Mouse (Mus musculus): ENCODE results near the gene Nos2. TPM values are rescaled to one million over a fixed set of nuclear protein-coding genes. Genes with fewer than 3 reads are reported as not detected.
"Not testable (repeated sequence)": the region's sequence is repeated elsewhere in the genome, so short reads cannot be mapped to it uniquely, and the experiment has no call there.

Nos2 gene
- total RNA-seq, 2 experiments from 2014 or later, result not detected

GRCm38 (mm10) chr11:78984483-78985177 lies 64.0 kb downstream of the Nos2 start, which contains the start of gene Lgals9:
TSS of gene Lgals9 (minus strand) at chr11:78984946.
- ATAC-seq (replicated peaks; ENCODE audit: low FRiP score, poor library complexity, severe bottlenecking), result peak; percentile 84

GRCm38 (mm10) chr11:78985505-78985904 lies 64.9 kb downstream of the Nos2 start:
- ATAC-seq (replicated peaks; ENCODE audit: low FRiP score, poor library complexity, severe bottlenecking), result no peak

GRCm38 (mm10) chr11:78986311-78987002 lies 65.9 kb downstream of the Nos2 start:
- no peak for ATAC-seq (replicated peaks; ENCODE audit: low FRiP score, poor library complexity, severe bottlenecking)

- ATAC-seq (replicated peaks; ENCODE audit: low FRiP score, poor library complexity, severe bottlenecking), result not testable (repeated sequence)
Measured at GRCm38 (mm10) chr11:78989206-78989605, 68.6 kb downstream of the Nos2 start.

GRCm38 (mm10) chr11:78990096-78990495 lies 69.5 kb downstream of the Nos2 start:
- no peak for ATAC-seq (replicated peaks; ENCODE audit: low FRiP score, poor library complexity, severe bottlenecking)

GRCm38 (mm10) chr11:78990875-78991543 lies 70.4 kb downstream of the Nos2 start:
- ATAC-seq (replicated peaks; ENCODE audit: low FRiP score, poor library complexity, severe bottlenecking), result not testable (repeated sequence)

- ATAC-seq (replicated peaks; ENCODE audit: low FRiP score, poor library complexity, severe bottlenecking), result no peak
Measured at GRCm38 (mm10) chr11:78999118-78999517, 78.5 kb downstream of the Nos2 start.

- ATAC-seq (replicated peaks; ENCODE audit: low FRiP score, poor library complexity, severe bottlenecking), result no peak
Measured at GRCm38 (mm10) chr11:79001871-79002270, 81.3 kb downstream of the Nos2 start.

GRCm38 (mm10) chr11:79002551-79002951 lies 82.0 kb downstream of the Nos2 start:
- ATAC-seq (replicated peaks; ENCODE audit: low FRiP score, poor library complexity, severe bottlenecking), result no peak

GRCm38 (mm10) chr11:79003053-79003768 lies 82.6 kb downstream of the Nos2 start:
- ATAC-seq (replicated peaks; ENCODE audit: low FRiP score, poor library complexity, severe bottlenecking), result no peak

GRCm38 (mm10) chr11:79003769-79004638 lies 83.4 kb downstream of the Nos2 start:
- ATAC-seq (replicated peaks; ENCODE audit: low FRiP score, poor library complexity, severe bottlenecking), result no peak

GRCm38 (mm10) chr11:79005578-79006394 lies 85.2 kb downstream of the Nos2 start:
- no peak for ATAC-seq (replicated peaks; ENCODE audit: low FRiP score, poor library complexity, severe bottlenecking)

- no peak for ATAC-seq (replicated peaks; ENCODE audit: low FRiP score, poor library complexity, severe bottlenecking)
Measured at GRCm38 (mm10) chr11:79006417-79006816, 85.8 kb downstream of the Nos2 start.

- ATAC-seq (replicated peaks; ENCODE audit: low FRiP score, poor library complexity, severe bottlenecking), result not testable (repeated sequence)
Measured at GRCm38 (mm10) chr11:79007356-79007755, 86.8 kb downstream of the Nos2 start.

GRCm38 (mm10) chr11:79008007-79008775 lies 87.6 kb downstream of the Nos2 start:
- ATAC-seq (replicated peaks; ENCODE audit: low FRiP score, poor library complexity, severe bottlenecking), result no peak; the same call in 1 of the 2 replicates

- no peak for ATAC-seq (replicated peaks; ENCODE audit: low FRiP score, poor library complexity, severe bottlenecking)
Measured at GRCm38 (mm10) chr11:79008891-79009290, 88.3 kb downstream of the Nos2 start.
